Mouse (Mus musculus): ENCODE measurements around the gene Stk33.

DNA sequence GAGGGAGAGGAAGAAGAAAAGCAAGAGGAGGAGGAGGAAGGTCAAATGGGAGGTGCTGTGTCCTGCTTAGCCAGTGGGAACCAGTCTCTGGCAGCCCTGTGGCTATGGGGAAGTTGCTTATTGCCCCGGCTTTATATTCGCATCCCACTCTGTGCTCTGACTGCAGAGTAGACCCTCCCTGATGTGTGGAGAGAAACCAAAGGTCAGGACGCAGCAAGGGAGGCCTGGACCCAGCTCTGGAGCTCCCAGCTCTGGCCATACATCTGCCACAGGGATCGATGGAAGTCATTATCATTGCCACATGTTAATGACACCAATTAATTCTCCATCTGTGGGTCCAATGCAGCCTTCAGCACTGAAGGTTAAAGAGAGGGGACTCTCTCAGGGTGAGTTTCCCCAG, 171.5 kb downstream of the Stk33 start:
- TF ChIP-seq POLR2AphosphoS2 (IDR thresholded peaks at IDR 0.05; ENCODE audit: low read length) (no peak), USF1 (IDR thresholded peaks at IDR 0.05; ENCODE audit: low read depth, low read length) (no peak), GABPA (IDR thresholded peaks at IDR 0.05; ENCODE audit: low read depth, low read length) (no peak)

Data from MEL (cell line).